ENCODE assay signal across 19 mouse cellular contexts in genomic region chr7:75139306-75139705, GRCm38 (mm10).
DNase-seq lines count a peak whose midpoint lies in the region; ATAC-seq and TF ChIP-seq lines count a peak whose summit lies in the region.
"Had no signal": no experiment of that assay in that cellular context is flagged by ENCODE, and none has a peak within 500 bp of the region (broad histone marks: within the 10 kb centered on the region; RNA-seq: fewer than 3 reads in every experiment).

No protein-coding gene starts in this region.

- H3K4me1 ChIP-seq in kidney, postnatal 0 days (replicated peaks; ENCODE audit: insufficient read depth, low read length): peaks cover 8% of the 10 kb centered on the region
- peaks cover 0 to 38% of the 10 kb centered on the region in 2 experiments; a peak in 3 of 4 replicates for H3K4me1 ChIP-seq in CH12.LX (ENCODE audit: control insufficient read depth in 1 of 2, insufficient read depth in 2 of 2)

- no peak overlapping the region for H3K4me2 ChIP-seq in kidney, postnatal 0 days (ENCODE audit: low read length)
- H3K4me2 ChIP-seq in CH12.LX (ENCODE audit: insufficient read depth, low read depth, poor library complexity, severe bottlenecking): no peak overlapping the region
- H3K4me2 ChIP-seq: forebrain, embryonic 13.5 days; heart, embryonic 11.5 days; heart, embryonic 15.5 days; hindbrain, embryonic 13.5 days had no signal

- dilution Hi-C loops in CH12.LX (cut with MboI; ENCODE audit: extremely low pct_ligation_motif_present, extremely low pct_unique_long_range_greater_than_20kb, low sequenced_read_pairs): no loop called here

- WGBS in kidney, postnatal 0 days: 80% methylated on average over 2 of the region's 2 CpGs

- no peak for TF ChIP-seq RAD21 in CH12.LX (IDR thresholded peaks at IDR 0.05; ENCODE audit: low read depth, low read length)

- peak; percentile 38 for TF ChIP-seq CTCF in kidney, postnatal 0 days (IDR thresholded peaks at IDR 0.05; ENCODE audit: low read depth)
- no peak for TF ChIP-seq CTCF in CH12.LX (conservative IDR thresholded peaks at IDR 0.05 in 1 of 2, IDR thresholded peaks at IDR 0.05 in 1 of 2; ENCODE audit: low read depth in 2 of 2, low read length in 2 of 2)

- in situ Hi-C loops in CH12.LX (cut with MboI; ENCODE audit: low pct_ligation_motif_present, low pct_unique_long_range_greater_than_20kb, low sequenced_read_pairs): loop anchor here (5.0 to 25.0 kb wide), 4 partner anchors 228 to 755 kb away; no protein-coding TSS in a partner anchor

- H3K9ac ChIP-seq in kidney, postnatal 0 days (ENCODE audit: low read depth, low read length): no peak overlapping the region
- H3K9ac ChIP-seq in CH12.LX (ENCODE audit: insufficient read depth, low read depth): no peak overlapping the region
- H3K9ac ChIP-seq: forebrain, embryonic 13.5 days; heart, embryonic 15.5 days; hindbrain, embryonic 13.5 days had no signal

- TF ChIP-seq POLR2A in CH12.LX (IDR thresholded peaks at IDR 0.05; ENCODE audit: low read depth, low read length): no peak

- H3K36me3 ChIP-seq in kidney, postnatal 0 days (ENCODE audit: insufficient read depth, low read length): no peaks in the 10 kb centered on the region
- no peaks in the 10 kb centered on the region for H3K36me3 ChIP-seq in CH12.LX (replicated peaks in 1 of 2; ENCODE audit: control insufficient read depth in 1 of 2, insufficient read depth in 1 of 2, low read length in 1 of 2)
- H3K36me3 ChIP-seq: embryonic facial prominence, embryonic 10.5 days; heart, embryonic 15.5 days; hindbrain, embryonic 13.5 days had no signal

- H3K79me2 ChIP-seq in CH12.LX (replicated peaks; ENCODE audit: control insufficient read depth, extremely low read depth, insufficient read depth, poor library complexity, severe bottlenecking): no peaks in the 10 kb centered on the region

- no peak for DNase-seq in kidney, postnatal 0 days (ENCODE audit: low spot score)
- DNase-seq in kidney, adult 8-10 months: no peak
- DNase-seq in 416B (ENCODE audit: low read depth): peak; percentile 40
- DNase-seq in CH12.LX (ENCODE audit: extremely low read depth): no peak
- no peak for DNase-seq in cerebellum, adult 8-10 months
- DNase-seq in heart, postnatal 4 days: no peak
- DNase-seq: adrenal gland, postnatal 10 days; B cell, adult 2 months; cerebellum, postnatal 25 days; heart, adult 2 months; kidney, adult 9 months had no signal

- H3K9me3 ChIP-seq in kidney, postnatal 0 days (replicated peaks; ENCODE audit: low read length): no peaks in the 10 kb centered on the region
- peaks cover 7% of the 10 kb centered on the region for H3K9me3 ChIP-seq in CH12.LX (replicated peaks; ENCODE audit: low read length)
- H3K9me3 ChIP-seq: embryonic facial prominence, embryonic 10.5 days; forebrain, embryonic 13.5 days; heart, embryonic 15.5 days; hindbrain, embryonic 13.5 days had no signal

- ATAC-seq in kidney, postnatal 0 days (replicated peaks; ENCODE audit: low FRiP score, low read depth): no peak
- peak; percentile 20; the same call in 1 of the 2 replicates for ATAC-seq in granulocyte monocyte progenitor cell, adult 5-6 weeks (replicated peaks; ENCODE audit: poor library complexity, severe bottlenecking)
- ATAC-seq: CD4-positive, CD25-positive, alpha-beta regulatory T cell, adult 4 months; forebrain, embryonic 13.5 days; intestine, embryonic 16.5 days had no signal

- TF ChIP-seq EP300 in CH12.LX (IDR thresholded peaks at IDR 0.05; ENCODE audit: low read length): peak; percentile 42; the same call in 1 of the 2 replicates

- no peak overlapping the region for H3K27ac ChIP-seq in kidney, postnatal 0 days
- H3K27ac ChIP-seq in CH12.LX (ENCODE audit: insufficient read depth, low read depth): no peak overlapping the region
- H3K27ac ChIP-seq: embryonic facial prominence, embryonic 10.5 days; forebrain, embryonic 13.5 days; heart, adult 2 months; heart, embryonic 15.5 days; hindbrain, embryonic 13.5 days had no signal

- H3K4me3 ChIP-seq in kidney, postnatal 0 days (replicated peaks; ENCODE audit: low read depth, low read length): no peak overlapping the region
- no peak overlapping the region for H3K4me3 ChIP-seq in CH12.LX (replicated peaks in 1 of 3; ENCODE audit: low read depth in 2 of 3, low read length in 2 of 3, poor library complexity in 1 of 3)
- H3K4me3 ChIP-seq: embryonic facial prominence, embryonic 10.5 days; forebrain, embryonic 13.5 days; heart, adult 2 months; heart, embryonic 15.5 days; hindbrain, embryonic 13.5 days had no signal

- no peaks in the 10 kb centered on the region for H3K27me3 ChIP-seq in kidney, postnatal 0 days (ENCODE audit: insufficient read depth, low read length)
- no peaks in the 10 kb centered on the region for H3K27me3 ChIP-seq in CH12.LX (replicated peaks)

TF ChIP-seq in CH12.LX, 34 proteins besides CTCF, POLR2A, EP300 and RAD21:
- TF ChIP-seq CHD2 (IDR thresholded peaks at IDR 0.05; ENCODE audit: low read length) (no peak), RCOR1 (conservative IDR thresholded peaks at IDR 0.05; ENCODE audit: low read depth, low read length) (no peak), E2F4 (IDR thresholded peaks at IDR 0.05; ENCODE audit: insufficient replicate concordance, low read depth, low read length) (no peak), TCF12 (IDR thresholded peaks at IDR 0.05; ENCODE audit: low read depth, low read length) (no peak), USF1 (IDR thresholded peaks at IDR 0.05; ENCODE audit: low read depth, low read length) (no peak), SMC3 (IDR thresholded peaks at IDR 0.05; ENCODE audit: low read depth, low read length) (no peak), MYC (IDR thresholded peaks at IDR 0.05; ENCODE audit: low read depth, low read length) (no peak), KAT2A (IDR thresholded peaks at IDR 0.05; ENCODE audit: insufficient replicate concordance, low read length) (no peak)
TF ChIP-seq in CH12.LX: peak in this region for 0.
